Mouse (Mus musculus) cerebellum, adult 18-20 months (tissue): ENCODE measurements around the gene Bglap.
A peak's percentile ranks its signal among the peaks of the same experiment; 100 is the strongest.

Source experiments
- DNase-seq, 2 experiments: peaks; one replicate each; pipeline ENCODE4 v3.0.0; 2021

Gene Bglap

DNA sequence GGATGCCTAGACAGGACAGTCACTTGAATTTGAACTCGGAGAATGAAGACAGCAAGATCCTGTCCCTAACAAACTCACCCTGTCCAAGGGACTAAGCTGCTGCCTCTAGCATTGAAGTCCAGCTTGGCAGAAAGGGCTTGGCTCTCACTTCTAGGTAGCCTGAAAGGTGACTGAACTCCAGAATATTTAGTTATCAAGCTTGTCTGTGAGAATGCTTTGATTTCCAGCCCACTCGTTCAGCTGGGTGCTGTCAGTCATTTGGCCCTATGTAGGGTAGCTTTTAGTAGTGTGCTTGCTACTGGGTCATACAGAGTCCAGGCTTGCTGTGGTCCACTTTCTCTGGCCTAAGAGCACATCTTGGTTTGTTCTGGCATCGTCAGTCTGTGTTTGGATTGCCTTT lies 45.3 kb downstream of the Bglap start:
- DNase-seq: no peak

GRCm38 (mm10) chr3:88338316-88338715 lies 45.9 kb downstream of the Bglap start:
- DNase-seq: no peak

GRCm38 (mm10) chr3:88337367-88338020 lies 46.8 kb downstream of the Bglap start:
- no peak for DNase-seq

- peak; percentile 95 for DNase-seq
Observed at GRCm38 (mm10) chr3:88336058-88337013, 47.9 kb downstream of the Bglap start, which contains the start of the genes Tmem79 and Smg5. Gene Tmem79, minus strand, starts transcription at chr3:88336148. Gene Smg5, plus strand, starts transcription at chr3:88336260.

DNA sequence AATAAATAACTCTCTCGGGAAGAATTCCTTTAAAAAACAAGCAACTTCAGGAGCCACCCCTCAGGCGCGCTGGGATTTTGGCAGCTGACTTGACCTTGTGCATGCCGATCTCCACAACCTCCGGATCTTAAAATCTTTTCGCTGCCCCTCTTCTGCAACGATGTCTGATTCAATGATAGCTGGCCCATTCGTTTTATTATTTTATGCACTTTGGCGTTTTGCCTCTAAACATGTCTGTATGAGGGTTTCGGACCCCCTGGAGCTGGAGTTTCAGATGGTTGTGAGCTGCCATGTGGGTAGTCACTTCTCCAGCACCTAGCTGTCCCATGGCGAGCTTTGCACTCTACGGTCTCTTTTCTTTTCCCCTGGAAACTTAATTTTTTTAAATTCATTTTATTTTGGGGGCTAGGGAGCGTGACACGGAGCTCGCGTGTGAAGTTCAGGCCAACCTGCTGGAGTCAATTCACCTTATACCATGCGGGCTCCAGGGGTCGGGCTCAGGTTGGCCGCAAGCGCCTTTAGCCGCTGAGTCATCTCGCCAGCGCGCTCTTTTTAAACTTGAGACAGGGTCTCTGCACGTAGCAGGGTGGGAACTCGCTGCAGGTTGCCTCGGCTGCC lies 48.7 kb downstream of the Bglap start:
- DNase-seq: peak in 1 of 2 experiments; percentile 14

DNA sequence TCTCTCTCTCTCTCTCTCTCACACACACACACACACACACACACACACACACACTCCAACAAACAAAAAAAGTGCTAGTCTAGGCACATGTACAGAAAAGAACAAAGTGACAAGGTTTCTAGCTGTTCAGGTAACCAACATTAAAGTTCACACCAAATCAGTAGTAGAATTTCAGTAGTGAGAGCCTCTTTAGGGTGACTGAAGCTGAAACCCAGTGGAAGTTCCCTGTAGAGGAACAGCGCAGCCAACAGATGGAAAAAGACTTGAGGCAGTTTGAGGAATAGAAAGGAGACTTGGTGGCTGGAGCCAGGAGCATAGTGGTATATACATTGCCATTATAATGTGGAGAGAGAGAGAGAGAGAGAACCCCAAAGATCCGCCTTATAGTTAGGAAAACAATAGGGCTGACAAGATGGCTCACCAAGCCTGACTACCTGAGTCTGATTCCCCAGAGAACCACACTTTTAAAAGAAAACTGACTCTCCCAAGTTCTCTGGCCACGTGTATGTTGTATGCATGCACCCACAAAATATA lies 49.3 kb downstream of the Bglap start:
- no peak for DNase-seq

GRCm38 (mm10) chr3:88334029-88334658 lies 50.1 kb downstream of the Bglap start:
- no peak for DNase-seq
